Mouse (Mus musculus) midbrain, embryonic 11.5 days (tissue): ENCODE results near the gene Ckap4. TPM values are rescaled to one million over a fixed set of nuclear protein-coding genes. Genes with fewer than 3 reads are reported as not detected.

Source experiments
- ATAC-seq: fragments of 200-750 bp; cut with Nextera tagmentation; 2 replicates; pipeline ENCODE4 v1.8.0; 2017; ENCODE audit warnings: moderate TSS enrichment, moderate library complexity; ENCODE audit not compliant: low FRiP score
- DNase-seq: peaks from one replicate; pipeline ENCODE4 v3.0.0; 2015; ENCODE audit warnings: low spot score; ENCODE audit errors: missing footprints
- H3K27ac ChIP-seq: fragments of 300-500 bp; sonication (generic); 2 replicates; pipeline ENCODE4 v1.5.1; 2014; ENCODE audit warnings: low read depth, low read length
- H3K27me3 ChIP-seq: fragments of 300-500 bp; sonication (generic); 2 replicates; pipeline ENCODE4 v1.6.1; 2014; ENCODE audit warnings: mild to moderate bottlenecking, low read length, moderate library complexity, mixed read lengths; ENCODE audit not compliant: control insufficient read depth, insufficient read depth
- H3K36me3 ChIP-seq: fragments of 300-500 bp; sonication (generic); 2 replicates; pipeline ENCODE4 v1.6.1; 2014; ENCODE audit warnings: mild to moderate bottlenecking, low read length, moderate library complexity, mixed read lengths; ENCODE audit not compliant: control insufficient read depth, insufficient read depth
- H3K4me1 ChIP-seq: fragments of 300-500 bp; sonication (generic); 2 replicates; pipeline ENCODE4 v1.6.1; 2014; ENCODE audit warnings: low read length; ENCODE audit not compliant: control insufficient read depth, insufficient read depth
- H3K4me2 ChIP-seq: fragments of 300-500 bp; sonication (generic); 2 replicates; pipeline ENCODE4 v1.6.1; 2014; ENCODE audit warnings: mild to moderate bottlenecking, moderate library complexity
- H3K4me3 ChIP-seq: fragments of 300-500 bp; sonication (generic); 2 replicates; pipeline ENCODE4 v1.5.1; 2014; ENCODE audit warnings: low read depth, low read length
- H3K9ac ChIP-seq: fragments of 300-500 bp; sonication (generic); 2 replicates; pipeline ENCODE4 v1.6.1; 2014; ENCODE audit warnings: low read length
- H3K9me3 ChIP-seq: fragments of 300-500 bp; sonication (generic); 2 replicates; pipeline ENCODE4 v1.6.1; 2016; ENCODE audit warnings: low read length; ENCODE audit not compliant: control insufficient read depth
- WGBS: fragments of 180-500 bp; shearing (Covaris S2); extraction: QIAGEN DNeasy Blood & Tissue Kit; methylation state at CpG from one replicate; pipeline ENCODE4 v1.1.7; 2014; 5-methylcytosine and 5-hydroxymethylcytosine counted together
- polyA plus RNA-seq: library from polyadenylated mRNA; unstranded; fragments of >200 nt; fragmentation: Nextera tagmentation; extraction: Ambion mirVana; gene quantifications from 2 replicates; pipeline ENCODE4 v1.2.1, GENCODE M21; 2014

Gene Ckap4
- polyA plus RNA-seq, 1 experiment from 2014 or later = 89.2 TPM

DNA sequence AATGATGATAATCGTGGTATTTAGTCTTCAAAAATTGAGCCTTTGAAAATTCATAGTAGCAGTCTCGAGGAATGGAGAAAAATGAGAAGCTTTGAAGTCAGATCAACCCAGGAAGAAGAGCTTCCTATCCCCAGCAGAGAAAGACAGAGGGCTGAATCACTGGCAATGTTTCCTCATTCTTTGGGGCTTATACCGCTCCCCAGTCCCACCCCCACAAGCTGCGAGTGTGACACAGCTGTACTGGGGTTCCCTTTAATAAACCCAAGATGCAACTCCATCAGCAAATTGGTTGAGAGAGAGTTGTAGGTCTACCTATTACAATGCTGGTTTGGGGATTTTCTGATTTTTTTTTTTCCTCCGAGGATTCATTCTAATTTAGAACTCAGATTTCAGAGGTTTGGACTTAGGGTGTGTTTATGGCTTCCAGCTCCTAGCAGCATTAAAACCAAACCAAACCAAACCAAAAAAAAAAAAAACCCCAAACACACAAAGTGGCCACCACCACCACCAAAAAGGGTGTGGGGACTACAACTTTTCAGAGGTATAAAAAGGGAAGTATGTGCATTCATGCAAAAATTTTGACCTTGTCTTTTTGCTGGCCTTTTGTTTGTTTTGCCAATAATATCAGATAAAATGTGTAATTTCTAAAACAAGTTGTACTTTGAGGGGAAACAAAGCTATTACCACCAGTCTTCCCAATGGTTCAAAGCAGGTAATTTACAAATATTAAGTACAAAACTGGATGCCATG is 40.0 kb upstream of the Ckap4 start:
- Histone ChIP-seq H3K4me3 (no peak overlapping the region), H3K36me3 (no peaks in the 10 kb centered on the region), H3K4me2 (no peak overlapping the region), H3K4me1 (peaks cover 6% of the 10 kb centered on the region), H3K27ac (no peak overlapping the region), H3K9me3 (no peaks in the 10 kb centered on the region), H3K27me3 (no peaks in the 10 kb centered on the region), H3K9ac (no peak overlapping the region)
- WGBS = 63% methylated on average over 5 of the region's 5 CpGs
- DNase-seq = no peak
- no peak for ATAC-seq

DNA sequence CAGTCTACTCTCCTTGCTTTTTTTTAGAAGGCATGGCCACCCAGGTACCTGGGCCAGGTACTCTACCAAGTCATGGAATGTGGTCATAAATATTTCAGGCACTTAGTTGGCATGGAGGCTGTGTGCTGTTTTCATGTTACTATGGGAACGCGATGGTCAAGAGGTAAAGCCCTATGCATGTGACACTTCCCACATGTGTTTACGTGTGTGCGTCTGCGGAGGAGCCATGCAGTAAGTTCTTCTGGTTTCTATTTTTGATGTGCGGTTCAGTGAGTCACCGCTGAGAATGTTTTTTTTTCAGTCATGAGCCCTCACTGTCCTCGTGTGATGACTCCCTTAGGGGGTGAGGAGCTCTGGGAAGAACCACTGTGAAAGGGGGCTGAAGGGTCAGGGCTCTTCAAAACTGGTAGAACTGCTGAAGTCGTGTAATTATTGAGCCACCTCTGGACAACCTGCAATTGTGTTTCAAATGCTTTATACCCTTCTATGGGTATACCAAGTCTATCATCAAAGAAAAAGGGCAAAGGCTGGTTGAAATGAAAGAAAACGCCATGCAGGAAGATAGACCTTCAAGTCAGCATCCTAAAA is 37.3 kb upstream of the Ckap4 start:
- WGBS = 90% methylated on average over 10 of the region's 10 CpGs
- DNase-seq = peak; percentile 49

DNA sequence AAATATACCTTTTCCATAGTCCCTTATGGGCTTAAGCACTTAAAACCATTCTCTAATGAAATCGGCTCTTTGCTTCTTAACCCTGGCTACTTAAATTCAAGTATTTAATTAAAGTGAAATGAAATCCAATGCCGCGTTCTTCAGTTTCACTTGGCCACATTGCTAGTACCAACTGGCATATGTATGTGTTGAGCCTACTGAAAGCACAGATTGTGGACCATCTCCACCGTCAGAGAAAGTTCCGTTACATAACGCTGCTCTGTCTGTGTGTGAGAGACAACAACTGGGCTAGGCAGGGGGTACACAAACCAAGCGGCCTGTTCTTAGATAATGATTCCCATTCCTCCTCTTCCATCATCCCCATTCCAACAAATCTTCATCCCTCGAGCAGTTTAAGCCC is 30.6 kb upstream of the Ckap4 start:
- WGBS = 88% methylated on average over 8 of the region's 8 CpGs
- H3K27ac ChIP-seq = no peak overlapping the region
- ATAC-seq (no peak), DNase-seq (no peak)
- H3K9ac ChIP-seq = no peak overlapping the region
- no peaks in the 10 kb centered on the region for H3K9me3 ChIP-seq
- H3K4me3 ChIP-seq = no peak overlapping the region
- H3K27me3 ChIP-seq = no peaks in the 10 kb centered on the region
- no peaks in the 10 kb centered on the region for H3K4me1 ChIP-seq
- no peaks in the 10 kb centered on the region for H3K36me3 ChIP-seq
- no peak overlapping the region for H3K4me2 ChIP-seq

More for the DNA sequence above, 37.3 kb upstream of the Ckap4 start:
- no peaks in the 10 kb centered on the region for H3K9me3 ChIP-seq
- ATAC-seq = no peak
- H3K36me3 ChIP-seq = no peaks in the 10 kb centered on the region
- H3K4me1 ChIP-seq = no peaks in the 10 kb centered on the region
- no peaks in the 10 kb centered on the region for H3K27me3 ChIP-seq
- no peak overlapping the region for H3K4me2 ChIP-seq
- H3K4me3 ChIP-seq = no peak overlapping the region
- H3K9ac ChIP-seq = no peak overlapping the region
- no peak overlapping the region for H3K27ac ChIP-seq

DNA sequence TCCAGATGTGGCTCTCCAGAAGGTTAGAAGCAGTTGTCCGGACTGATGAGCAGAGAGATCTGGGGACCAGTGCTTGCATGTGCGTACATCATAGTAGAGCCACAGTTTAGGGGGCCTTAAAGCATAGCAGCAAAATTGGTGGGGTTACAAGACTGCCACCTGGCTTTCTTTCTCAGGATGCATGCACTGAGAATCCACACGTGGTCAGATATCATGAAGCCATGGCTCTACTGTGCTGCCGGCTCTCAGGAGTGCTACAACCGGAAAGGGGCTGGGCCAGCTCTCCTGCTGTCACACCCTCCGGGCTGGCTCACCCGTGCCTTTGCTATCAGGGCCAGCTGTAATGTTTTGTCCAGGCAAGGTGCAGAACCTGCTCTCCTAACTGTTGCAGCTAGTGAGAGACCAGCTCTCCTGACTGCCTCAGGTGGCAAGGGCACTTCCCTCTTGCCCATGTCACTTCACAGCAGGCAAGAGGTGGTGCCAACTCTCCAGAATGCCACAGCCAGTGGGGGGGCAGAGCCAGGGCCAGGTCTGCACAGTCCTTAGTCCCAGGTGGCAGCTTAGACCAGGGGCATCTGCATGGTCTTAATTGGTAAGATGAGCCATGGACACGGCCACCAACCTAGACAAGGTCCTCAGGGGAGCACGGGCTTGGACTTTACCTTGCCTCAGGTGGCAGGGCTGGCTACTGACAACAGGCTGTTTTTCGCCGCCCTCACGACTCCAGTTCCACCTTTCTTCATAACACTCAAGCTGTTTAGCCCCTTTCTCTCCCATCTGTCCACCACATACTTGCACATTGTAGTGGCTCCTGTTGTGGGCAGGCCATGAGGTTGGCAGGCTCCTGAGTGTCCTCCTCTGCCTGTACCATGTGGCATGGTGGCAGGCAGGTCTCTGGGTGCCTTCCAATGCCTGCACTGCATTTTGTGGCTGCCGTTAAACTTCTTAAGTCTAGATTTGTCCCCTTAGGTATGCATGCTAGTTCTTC is 29.0 kb upstream of the Ckap4 start:
- H3K9ac ChIP-seq = no peak overlapping the region

DNA sequence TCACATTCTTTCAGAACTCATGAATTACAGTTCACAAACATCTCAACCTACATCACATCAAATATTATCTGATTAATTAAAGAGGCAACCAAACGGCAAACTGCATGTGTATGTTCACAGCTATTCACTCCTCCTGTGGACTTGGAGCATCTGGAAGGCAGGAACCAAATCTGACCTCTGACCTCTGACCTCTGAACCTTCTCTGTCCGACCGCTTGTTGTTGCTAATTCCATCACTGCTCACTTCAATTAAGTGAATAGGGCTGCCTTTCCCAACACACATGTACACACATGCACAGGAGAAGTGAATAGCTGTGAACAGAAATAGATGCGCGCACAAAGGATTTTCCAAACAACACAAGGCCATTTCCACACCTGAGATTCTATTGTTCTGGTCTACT is 28.3 kb upstream of the Ckap4 start:
- H3K4me3 ChIP-seq = no peak overlapping the region
- peak; percentile 83 for DNase-seq
- H3K27me3 ChIP-seq = no peaks in the 10 kb centered on the region
- no peak overlapping the region for H3K27ac ChIP-seq
- no peaks in the 10 kb centered on the region for H3K36me3 ChIP-seq
- H3K4me1 ChIP-seq = no peaks in the 10 kb centered on the region
- H3K4me2 ChIP-seq = no peak overlapping the region
- ATAC-seq = no peak
- no peak overlapping the region for H3K9ac ChIP-seq
- H3K9me3 ChIP-seq = no peaks in the 10 kb centered on the region
- WGBS = 68% methylated on average over 5 of the region's 5 CpGs

More for the DNA sequence above, 29.0 kb upstream of the Ckap4 start:
- no peak overlapping the region for H3K4me3 ChIP-seq
- no peaks in the 10 kb centered on the region for H3K27me3 ChIP-seq
- no peaks in the 10 kb centered on the region for H3K4me1 ChIP-seq
- ATAC-seq = no peak
- H3K4me2 ChIP-seq = no peak overlapping the region
- no peak overlapping the region for H3K27ac ChIP-seq
- 68% methylated on average over 13 of the region's 13 CpGs for WGBS
- H3K36me3 ChIP-seq = no peaks in the 10 kb centered on the region
- peak; percentile 64 for DNase-seq
- H3K9me3 ChIP-seq = no peaks in the 10 kb centered on the region

DNA sequence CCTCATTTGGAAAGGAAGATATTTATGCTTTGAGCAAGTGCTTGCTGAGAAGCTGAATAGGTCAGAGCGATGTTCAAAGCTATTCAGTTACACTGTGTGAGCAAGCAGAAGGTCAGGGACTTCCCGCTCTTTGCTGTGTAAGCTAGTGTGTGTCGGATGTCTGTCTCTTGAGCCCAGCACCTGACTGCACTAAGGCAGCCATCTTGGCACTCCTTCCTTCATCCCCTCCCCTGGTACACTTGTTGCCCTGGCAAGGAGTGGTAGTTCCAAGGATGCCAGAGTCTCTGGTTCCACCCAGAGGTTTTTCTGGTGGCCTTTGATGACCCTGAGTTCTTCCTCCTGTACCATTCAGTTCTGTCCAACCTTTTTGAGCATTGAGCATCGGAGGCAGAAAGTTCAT is 26.1 kb upstream of the Ckap4 start:
- 87% methylated on average over 4 of the region's 4 CpGs for WGBS
- H3K9ac ChIP-seq = no peak overlapping the region
- no peak overlapping the region for H3K4me3 ChIP-seq
- ATAC-seq = no peak
- H3K9me3 ChIP-seq = no peaks in the 10 kb centered on the region
- no peaks in the 10 kb centered on the region for H3K4me1 ChIP-seq
- H3K36me3 ChIP-seq = no peaks in the 10 kb centered on the region
- no peak overlapping the region for H3K27ac ChIP-seq
- no peaks in the 10 kb centered on the region for H3K27me3 ChIP-seq
- no peak for DNase-seq
- no peak overlapping the region for H3K4me2 ChIP-seq

DNA sequence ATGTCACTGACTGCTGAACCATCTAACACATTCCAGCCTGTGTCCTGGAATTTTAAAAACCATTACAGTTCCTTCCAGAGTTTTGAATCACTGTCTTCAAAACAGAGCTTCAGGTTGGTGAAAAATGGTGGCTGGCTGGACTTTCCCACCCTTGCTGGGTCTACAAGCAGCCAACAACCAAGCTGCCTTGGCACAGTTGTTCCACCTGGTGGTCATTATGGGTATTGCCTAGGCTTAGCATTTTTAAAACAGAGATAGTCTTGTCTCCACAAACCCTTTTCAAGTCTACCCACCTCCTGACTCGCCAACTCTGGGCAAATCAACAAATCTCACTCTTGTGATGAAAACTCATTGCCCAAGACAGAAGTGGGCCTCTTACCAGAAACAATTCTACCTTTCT is 24.6 kb upstream of the Ckap4 start:
- Histone ChIP-seq H3K4me3 (no peak overlapping the region), H3K4me2 (no peak overlapping the region), H3K36me3 (no peaks in the 10 kb centered on the region), H3K9me3 (no peaks in the 10 kb centered on the region), H3K4me1 (no peaks in the 10 kb centered on the region), H3K9ac (no peak overlapping the region), H3K27me3 (no peaks in the 10 kb centered on the region), H3K27ac (no peak overlapping the region)
- ATAC-seq (no peak), DNase-seq (peak; percentile 82)
- 83% methylated on average over 1 of the region's 1 CpGs for WGBS

DNA sequence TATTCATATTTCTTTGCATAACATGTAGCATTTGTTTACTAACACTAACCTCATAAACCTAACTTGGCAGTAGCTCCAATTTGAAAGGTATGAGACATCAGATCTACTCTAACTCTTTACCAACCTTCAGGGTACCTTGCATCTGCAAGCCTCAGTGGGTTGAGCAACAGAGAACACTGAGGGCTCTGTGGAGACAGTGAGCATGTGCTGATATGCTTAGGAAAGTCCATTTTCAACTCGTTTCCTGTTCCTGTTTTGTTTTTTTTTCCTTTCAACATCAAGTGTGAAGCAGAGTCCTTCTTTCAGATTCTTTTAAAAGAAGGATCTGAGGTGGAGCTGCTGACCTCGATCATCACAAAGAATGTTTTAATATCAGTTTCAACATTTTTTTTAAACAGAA is 22.3 kb upstream of the Ckap4 start:
- H3K9ac ChIP-seq = no peak overlapping the region
- H3K36me3 ChIP-seq = no peaks in the 10 kb centered on the region
- H3K4me3 ChIP-seq = no peak overlapping the region
- no peaks in the 10 kb centered on the region for H3K9me3 ChIP-seq
- no peak overlapping the region for H3K4me2 ChIP-seq
- H3K27me3 ChIP-seq = no peaks in the 10 kb centered on the region
- H3K27ac ChIP-seq = no peak overlapping the region
- DNase-seq (peak; percentile 26), ATAC-seq (no peak)
- WGBS = 79% methylated on average over 2 of the region's 2 CpGs
- H3K4me1 ChIP-seq = no peaks in the 10 kb centered on the region
